Comparison of ENCODE assay signal across 9 mouse cellular contexts in the genomic region with DNA sequence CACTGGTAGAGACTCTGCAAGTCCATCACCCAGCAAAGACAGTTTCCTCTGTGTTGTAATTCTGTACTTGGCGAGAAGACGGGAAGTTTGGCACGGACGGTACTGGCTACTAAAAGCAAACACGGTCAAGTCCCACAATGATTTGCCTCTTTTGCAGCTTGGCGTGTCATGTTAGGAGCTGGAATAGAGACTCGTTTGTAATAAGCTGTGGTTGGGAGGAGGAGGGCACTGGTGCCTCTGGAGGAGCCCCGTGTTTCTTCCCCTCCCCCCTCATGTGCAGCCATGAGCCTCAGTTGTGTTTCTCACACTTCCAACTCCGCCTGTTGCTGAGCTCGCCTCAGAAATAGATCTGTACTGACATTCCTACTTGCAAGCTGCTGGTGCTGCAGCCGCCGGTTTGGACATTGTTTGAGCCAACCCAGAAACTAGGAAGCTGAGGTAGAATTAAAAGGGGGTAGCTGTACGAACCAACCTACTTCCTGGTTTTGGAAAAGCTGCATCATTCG.
DNase-seq lines count a peak whose midpoint lies in the region; ATAC-seq lines count a peak whose summit lies in the region.
"Had no signal": no experiment of that assay in that cellular context is flagged by ENCODE, and none has a peak within 500 bp of the region (broad histone marks: within the 10 kb centered on the region; RNA-seq: fewer than 3 reads in every experiment).

No protein-coding gene starts in this region.

- no peaks in the 10 kb centered on the region for H3K27me3 ChIP-seq in heart, embryonic 16.5 days (ENCODE audit: control insufficient read depth, insufficient read depth, low read length)
- H3K27me3 ChIP-seq: hindbrain, embryonic 15.5 days had no signal

- DNase-seq in kidney, postnatal 10 days, result peak; percentile 15
- DNase-seq in kidney, adult 11 months, result no peak
- peak; percentile 4 for DNase-seq in fat pad, adult 2 months (ENCODE audit: extremely low read depth, low read depth, low spot score)
- DNase-seq in left cerebral cortex, postnatal 4 days, result peak; percentile 37
- DNase-seq in right cerebral cortex, postnatal 36 days (ENCODE audit: low spot score in 2 of 2), result peak; percentile 47 to 74
- no peak for DNase-seq in spleen, postnatal 4 days (ENCODE audit: low spot score in 2 of 2)
- no peak for DNase-seq in yolk sac, embryonic 10.5 days (ENCODE audit: low spot score)

- H3K4me3 ChIP-seq in heart, embryonic 16.5 days (ENCODE audit: low read length), result no peak overlapping the region
- H3K4me3 ChIP-seq: hindbrain, embryonic 15.5 days had no signal

- H3K9me3 ChIP-seq in heart, embryonic 16.5 days (replicated peaks; ENCODE audit: control insufficient read depth, low read length), result no peaks in the 10 kb centered on the region
- H3K9me3 ChIP-seq: hindbrain, embryonic 15.5 days had no signal

- H3K9ac ChIP-seq in heart, embryonic 16.5 days (ENCODE audit: low read length), result no peak overlapping the region
- H3K9ac ChIP-seq: hindbrain, embryonic 15.5 days had no signal

- no peak; the same call in 1 of the 2 replicates for ATAC-seq in heart, embryonic 16.5 days (replicated peaks; ENCODE audit: extremely low read depth, insufficient read depth, low FRiP score)

- peak overlapping the region; percentile 11; the same call in 1 of the 2 replicates for H3K4me2 ChIP-seq in heart, embryonic 16.5 days (ENCODE audit: low read depth, low read length)
- H3K4me2 ChIP-seq: hindbrain, embryonic 15.5 days had no signal

- 43% methylated on average over 14 of the region's 14 CpGs for WGBS in heart, embryonic 16.5 days

- no peak overlapping the region for H3K27ac ChIP-seq in heart, embryonic 16.5 days (ENCODE audit: low read length)
- H3K27ac ChIP-seq: hindbrain, embryonic 15.5 days had no signal

- H3K36me3 ChIP-seq in heart, embryonic 16.5 days (ENCODE audit: control insufficient read depth, insufficient read depth), result no peaks in the 10 kb centered on the region
- H3K36me3 ChIP-seq: hindbrain, embryonic 15.5 days had no signal

- H3K4me1 ChIP-seq in heart, embryonic 16.5 days (ENCODE audit: control insufficient read depth, insufficient read depth, low read length), result peaks cover 4% of the 10 kb centered on the region; the same call in 1 of the 2 replicates
- H3K4me1 ChIP-seq: hindbrain, embryonic 15.5 days had no signal

- intact Hi-C loops in left cerebral cortex, postnatal 4 days (cut with DNase I), result no loop called here

Comparison
In these comparisons a context has a peak if more than half of its experiments do, and no peak if none do; other contexts are left out.
1. DNase-seq: peak in kidney, postnatal 10 days (single experiment), fat pad, adult 2 months (single experiment), left cerebral cortex, postnatal 4 days (single experiment) and right cerebral cortex, postnatal 36 days (2 of 2); none in kidney, adult 11 months (single experiment), spleen, postnatal 4 days (0 of 2) and yolk sac, embryonic 10.5 days (single experiment).